Mouse (Mus musculus) embryo, embryonic 9.5 days (tissue): ENCODE measurements around the gene 5430402E10Rik.
"Not testable (repeated sequence)": the region's sequence is repeated elsewhere in the genome, so short reads cannot be mapped to it uniquely, and the experiment has no call there.

Experiments used
- DNase-seq: peaks from one replicate; pipeline ENCODE4 v3.0.0-alpha.2; 2017; ENCODE audit errors: extremely low spot score

The 5430402E10Rik gene

GRCm38 (mm10) chrX:77924962-77925361 lies at the start of gene 5430402E10Rik:
Gene 5430402E10Rik (minus strand): TSS chrX:77925062.
- DNase-seq, result not testable (repeated sequence)

DNA sequence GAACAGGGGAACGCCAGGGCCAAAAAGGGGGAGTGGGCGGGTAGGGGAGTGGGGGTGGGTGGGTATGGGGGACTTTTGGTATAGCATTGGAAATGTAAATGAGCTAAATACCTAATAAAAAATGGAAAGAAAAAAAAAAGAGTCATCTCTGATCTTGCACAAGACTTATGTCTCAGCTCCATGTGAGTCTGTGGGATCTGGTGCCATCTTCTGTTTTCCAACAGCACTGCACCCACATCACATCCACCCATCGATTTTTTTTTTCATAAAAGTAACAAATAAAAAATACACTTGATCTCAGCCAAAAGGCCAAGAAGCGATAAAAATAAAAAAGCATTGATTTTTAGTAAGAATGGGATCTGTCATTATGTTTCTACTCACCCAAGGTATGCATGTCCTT lies 44.8 kb downstream of the 5430402E10Rik start:
- not testable (repeated sequence) for DNase-seq
